Mouse (Mus musculus) CH12.LX (cell line): ENCODE data around the gene Hrh3. TPM values are rescaled to one million over a fixed set of nuclear protein-coding genes. Genes with fewer than 3 reads are reported as not detected.

Source experiments
- DNase-seq: peaks from one replicate; pipeline ENCODE4 v3.0.0-alpha.2; 2013; ENCODE audit errors: extremely low read depth
- H3K27ac ChIP-seq: 2 replicates; pipeline ENCODE4 v1.5.1; 2012; ENCODE audit warnings: low read depth, mild to moderate bottlenecking, control low read depth, moderate library complexity; ENCODE audit not compliant: insufficient read depth
- H3K27me3 ChIP-seq: replicated peaks from 2 replicates; pipeline ENCODE3; 2012; ENCODE audit warnings: inconsistent platforms
- H3K36me3 ChIP-seq, 2 experiments: replicated peaks in 1 of 2; 2 replicates each; pipeline versions ENCODE3 to v1.6.1; 2012; ENCODE audit warnings: inconsistent platforms in 1 of 2, low read length in 1 of 2, mild to moderate bottlenecking in 1 of 2, mixed read lengths in 1 of 2, moderate library complexity in 1 of 2; ENCODE audit not compliant: control insufficient read depth in 1 of 2, insufficient read depth in 1 of 2
- H3K4me1 ChIP-seq, 2 experiments: 2 replicates each; pipeline ENCODE4 v1.6.1; 2012; ENCODE audit warnings: inconsistent platforms in 1 of 2, moderate library complexity in 1 of 2; ENCODE audit not compliant: insufficient read depth in 2 of 2, control insufficient read depth in 1 of 2
- H3K4me2 ChIP-seq: 2 replicates; pipeline ENCODE4 v1.6.1; 2012; ENCODE audit warnings: low read depth, mild to moderate bottlenecking, control low read depth; ENCODE audit not compliant: poor library complexity, insufficient read depth, severe bottlenecking
- H3K4me3 ChIP-seq, 3 experiments: fragments of 150-350 bp in 1 of 3; sonication (generic) in 1 of 3; replicated peaks in 1 of 3; 2 replicates each; pipeline versions ENCODE3 to v1.5.1; 2011 to 2012; ENCODE audit warnings: low read depth in 2 of 3, low read length in 2 of 3, mild to moderate bottlenecking in 2 of 3, moderate library complexity in 2 of 3, control low read depth in 1 of 3, improper control_type of control experiment in 1 of 3, inconsistent platforms in 1 of 3, mixed read lengths in 1 of 3; ENCODE audit not compliant: poor library complexity in 1 of 3
- H3K79me2 ChIP-seq: replicated peaks from 2 replicates; pipeline ENCODE4 v1.6.1; 2012; ENCODE audit warnings: mild to moderate bottlenecking, moderate library complexity; ENCODE audit not compliant: control insufficient read depth, poor library complexity, insufficient read depth, severe bottlenecking; ENCODE audit errors: extremely low read depth
- H3K9ac ChIP-seq: 2 replicates; pipeline ENCODE4 v1.6.1; 2012; ENCODE audit warnings: low read depth, mild to moderate bottlenecking, control low read depth, moderate library complexity; ENCODE audit not compliant: insufficient read depth
- H3K9me3 ChIP-seq: replicated peaks from 2 replicates; pipeline ENCODE3; 2012; ENCODE audit warnings: low read length, inconsistent platforms, mixed read lengths
- BHLHE40 ChIP-seq: IDR thresholded peaks from 2 replicates; pipeline ENCODE4 v1.6.1; 2011; ENCODE audit warnings: mild to moderate bottlenecking, low read depth, low read length, improper control_type of control experiment
- CHD1 ChIP-seq: IDR thresholded peaks from 2 replicates; pipeline ENCODE4 v1.6.1; 2012; ENCODE audit warnings: low read depth, low read length, improper control_type of control experiment, inconsistent platforms
- CTCF ChIP-seq, 2 experiments: IDR thresholded peaks in 1 of 2; conservative IDR thresholded peaks in 1 of 2; 2 replicates each; pipeline ENCODE4 v1.5.1; 2011 to 2012; ENCODE audit warnings: low read depth in 2 of 2, low read length in 2 of 2, improper control_type of control experiment in 1 of 2, inconsistent platforms in 1 of 2, mild to moderate bottlenecking in 1 of 2, moderate library complexity in 1 of 2
- GABPA ChIP-seq: IDR thresholded peaks from 2 replicates; pipeline ENCODE4 v1.6.1; 2012; ENCODE audit warnings: low read depth, low read length, improper control_type of control experiment, inconsistent platforms; ENCODE audit not compliant: insufficient replicate concordance
- HCFC1 ChIP-seq: IDR thresholded peaks from 2 replicates; pipeline ENCODE4 v1.6.1; 2012; ENCODE audit warnings: low read depth, mild to moderate bottlenecking, inconsistent platforms, low read length, improper control_type of control experiment
- IRF4 ChIP-seq: IDR thresholded peaks from 2 replicates; pipeline ENCODE4 v1.6.1; 2014; ENCODE audit warnings: low read depth, mild to moderate bottlenecking, inconsistent platforms, low read length, improper control_type of control experiment
- KAT2A ChIP-seq: IDR thresholded peaks from 2 replicates; pipeline ENCODE4 v1.6.1; 2012; ENCODE audit warnings: low read length, improper control_type of control experiment, inconsistent platforms; ENCODE audit not compliant: insufficient replicate concordance
- MAFK ChIP-seq: IDR thresholded peaks from 2 replicates; pipeline ENCODE4 v1.6.1; 2011; ENCODE audit warnings: low read length, improper control_type of control experiment; ENCODE audit not compliant: insufficient replicate concordance
- MAX ChIP-seq: IDR thresholded peaks from 2 replicates; pipeline ENCODE4 v1.6.1; 2011; ENCODE audit warnings: low read length, improper control_type of control experiment
- MXI1 ChIP-seq: IDR thresholded peaks from 2 replicates; pipeline ENCODE4 v1.6.1; 2011; ENCODE audit warnings: mild to moderate bottlenecking, low read depth, low read length, improper control_type of control experiment
- MYC ChIP-seq: IDR thresholded peaks from 2 replicates; pipeline ENCODE4 v1.6.1; 2011; ENCODE audit warnings: low read depth, mild to moderate bottlenecking, improper control_type of control experiment, low read length
- NRF1 ChIP-seq: IDR thresholded peaks from 2 replicates; pipeline ENCODE4 v1.6.1; 2014; ENCODE audit warnings: low read depth, mild to moderate bottlenecking, inconsistent platforms, low read length, improper control_type of control experiment, moderate library complexity
- PAX5 ChIP-seq: IDR thresholded peaks from 2 replicates; pipeline ENCODE4 v1.6.1; 2012; ENCODE audit warnings: low read length, inconsistent platforms, mixed read lengths
- POLR2A ChIP-seq: IDR thresholded peaks from 2 replicates; pipeline ENCODE4 v1.6.1; 2011; ENCODE audit warnings: low read depth, mild to moderate bottlenecking, improper control_type of control experiment, low read length
- POLR2AphosphoS2 ChIP-seq: IDR thresholded peaks from 2 replicates; pipeline ENCODE4 v1.6.1; 2011; ENCODE audit warnings: low read depth, low read length, improper control_type of control experiment
- RAD21 ChIP-seq: IDR thresholded peaks from 2 replicates; pipeline ENCODE4 v1.6.1; 2011; ENCODE audit warnings: low read depth, mild to moderate bottlenecking, low read length, improper control_type of control experiment, moderate library complexity
- UBTF ChIP-seq: IDR thresholded peaks from 2 replicates; pipeline ENCODE4 v1.6.1; 2012; ENCODE audit warnings: low read depth, mild to moderate bottlenecking, inconsistent platforms, low read length, improper control_type of control experiment, moderate library complexity
- USF1 ChIP-seq: IDR thresholded peaks from 2 replicates; pipeline ENCODE4 v1.6.1; 2014; ENCODE audit warnings: low read depth, mild to moderate bottlenecking, inconsistent platforms, low read length, improper control_type of control experiment
- USF2 ChIP-seq: conservative IDR thresholded peaks from 2 replicates; pipeline ENCODE4 v1.6.1; 2011; ENCODE audit warnings: low read depth, low read length, improper control_type of control experiment
- ZC3H11A ChIP-seq: IDR thresholded peaks from 2 replicates; pipeline ENCODE4 v1.6.1; 2012; ENCODE audit warnings: low read depth, mild to moderate bottlenecking, inconsistent platforms, low read length, improper control_type of control experiment
- ZKSCAN1 ChIP-seq: IDR thresholded peaks from 2 replicates; pipeline ENCODE4 v1.6.1; 2012; ENCODE audit warnings: low read depth, inconsistent platforms, low read length, improper control_type of control experiment, borderline replicate concordance
- ZMIZ1 ChIP-seq: IDR thresholded peaks from 2 replicates; pipeline ENCODE4 v1.6.1; 2012; ENCODE audit warnings: low read depth, mild to moderate bottlenecking, inconsistent platforms, low read length, improper control_type of control experiment
- dilution Hi-C: fragments of 300-500 bp; cut with MboI; formaldehyde crosslinking; loops from 2 replicates; pipeline ENCODE4 v1.14.3; 2020; ENCODE audit warnings: low sequenced_read_pairs; ENCODE audit not compliant: extremely low pct_unique_long_range_greater_than_20kb, extremely low pct_ligation_motif_present
- in situ Hi-C: fragments of 300-500 bp; cut with MboI; formaldehyde crosslinking; loops from 3 replicates; pipeline ENCODE4 v1.14.3; 2019; ENCODE audit warnings: low sequenced_read_pairs, low pct_ligation_motif_present, low pct_unique_long_range_greater_than_20kb, mixed read lengths
- polyA plus RNA-seq: library from polyadenylated mRNA; unstranded; fragments of >175 nt; gene quantifications from 2 replicates; pipeline ENCODE4 v1.2.1, GENCODE M21; 2012; ENCODE audit warnings: low read depth; ENCODE audit not compliant: insufficient read length
- total RNA-seq, 2 experiments: library from RNA; depleted of rRNA; stranded (reverse); fragments of 300-350 nt in 1 of 2; fragments of >200 nt in 1 of 2; gene quantifications; 2 replicates each; pipeline ENCODE4 v1.2.3; 2012 to 2014

The Hrh3 gene
- total and polyA plus RNA-seq, 3 experiments, result not detected

DNA sequence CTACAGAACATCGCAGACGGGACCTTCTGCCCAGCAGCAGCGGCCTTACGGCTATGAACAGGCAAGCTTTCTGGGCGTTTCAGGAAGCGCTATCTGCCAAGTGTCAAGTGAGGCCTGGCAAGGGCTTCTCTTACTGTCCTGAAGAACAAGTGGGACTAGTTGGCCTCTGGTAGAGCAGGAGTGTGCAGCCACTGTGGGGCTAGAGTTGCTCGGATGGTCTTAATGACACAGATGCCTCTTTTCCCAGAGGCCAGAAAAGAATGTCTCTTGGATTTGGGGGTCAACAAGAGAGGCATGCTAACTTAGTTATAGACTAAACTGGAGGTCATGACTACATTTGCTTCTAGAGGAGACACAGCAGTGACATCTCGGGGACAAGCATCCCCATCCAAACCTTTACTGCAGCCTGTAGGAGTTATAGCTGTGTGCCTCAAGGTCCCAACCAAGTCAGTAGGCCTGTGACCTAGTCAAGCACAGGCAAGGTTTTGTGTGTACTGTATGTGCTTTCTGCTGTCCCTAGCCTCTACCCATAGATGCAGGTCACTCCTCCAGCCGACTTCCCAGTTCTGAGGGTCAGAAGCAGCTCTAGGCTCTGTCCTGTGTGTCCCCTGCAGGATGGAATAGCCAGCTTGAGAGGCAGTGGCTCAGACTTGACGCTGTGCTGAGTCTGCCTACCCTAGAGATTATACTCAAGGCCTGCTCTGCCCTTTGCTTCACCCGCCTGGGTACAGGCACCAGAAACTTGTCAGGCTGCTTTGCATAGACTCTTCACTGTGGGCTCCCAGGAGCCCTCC lies 40.8 kb downstream of the Hrh3 start:
- Histone ChIP-seq H3K4me3 (no peak overlapping the region), H3K4me1 (peaks cover 0 to 10% of the 10 kb centered on the region in 2 experiments; a peak in 1 of 4 replicates), H3K9me3 (no peaks in the 10 kb centered on the region), H3K27me3 (no peaks in the 10 kb centered on the region), H3K79me2 (no peaks in the 10 kb centered on the region), H3K27ac (no peak overlapping the region), H3K36me3 (peaks cover 33 to 58% of the 10 kb centered on the region in 2 experiments), H3K4me2 (no peak overlapping the region), H3K9ac (no peak overlapping the region)
- TF ChIP-seq ZMIZ1, result no peak
- TF ChIP-seq BHLHE40, result no peak
- TF ChIP-seq MXI1, result no peak
- no peak for TF ChIP-seq POLR2A
- TF ChIP-seq RAD21, result no peak
- TF ChIP-seq MAX, result no peak
- no peak for TF ChIP-seq IRF4
- TF ChIP-seq GABPA, result no peak
- TF ChIP-seq HCFC1, result no peak
- no peak for TF ChIP-seq CTCF (conservative IDR thresholded peaks at IDR 0.05 in 1 of 2, IDR thresholded peaks at IDR 0.05 in 1 of 2; ENCODE audit: low read depth in 2 of 2, low read length in 2 of 2)
- no peak for TF ChIP-seq USF1
- TF ChIP-seq PAX5, result no peak
- TF ChIP-seq ZC3H11A, result no peak
- no peak for TF ChIP-seq POLR2AphosphoS2
- DNase-seq, result no peak
- in situ Hi-C loops, result no loop called here
- dilution Hi-C loops, result loop anchor here (25.0 kb wide), 1 partner anchor 151 kb away; no protein-coding TSS in a partner anchor

GRCm38 (mm10) chr2:180053001-180053400 lies 51.3 kb downstream of the Hrh3 start:
- no peaks in the 10 kb centered on the region for H3K79me2 ChIP-seq
- dilution Hi-C loops, result loop anchor here (25.0 kb wide), 1 partner anchor 141 kb away; no protein-coding TSS in a partner anchor
- no peak overlapping the region for H3K9ac ChIP-seq
- no peak for DNase-seq
- peaks cover 10 to 28% of the 10 kb centered on the region in 2 experiments; a peak in 3 of 4 replicates for H3K4me1 ChIP-seq
- peaks cover 30 to 61% of the 10 kb centered on the region in 2 experiments for H3K36me3 ChIP-seq
- peaks cover 5% of the 10 kb centered on the region for H3K9me3 ChIP-seq
- in situ Hi-C loops, result no loop called here
- no peak overlapping the region for H3K4me3 ChIP-seq
- no peak overlapping the region for H3K4me2 ChIP-seq
- H3K27ac ChIP-seq, result no peak overlapping the region
- H3K27me3 ChIP-seq, result no peaks in the 10 kb centered on the region
- TF ChIP-seq KAT2A (no peak), ZMIZ1 (no peak), NRF1 (no peak), ZKSCAN1 (no peak), CHD1 (no peak), MXI1 (no peak), RAD21 (no peak), MAFK (no peak), USF2 (no peak), POLR2A (no peak), MYC (no peak), UBTF (no peak), USF1 (no peak)
